Mouse (Mus musculus) liver, adult (tissue): Measurements from ENCODE around the gene Gpnmb.

ENCODE experiments used
- GATA4 ChIP-seq: IDR thresholded peaks from 2 replicates; pipeline ENCODE4 v1.6.1; 2014; ENCODE audit warnings: mild to moderate bottlenecking, low read length; ENCODE audit not compliant: insufficient replicate concordance

The Gpnmb gene

DNA sequence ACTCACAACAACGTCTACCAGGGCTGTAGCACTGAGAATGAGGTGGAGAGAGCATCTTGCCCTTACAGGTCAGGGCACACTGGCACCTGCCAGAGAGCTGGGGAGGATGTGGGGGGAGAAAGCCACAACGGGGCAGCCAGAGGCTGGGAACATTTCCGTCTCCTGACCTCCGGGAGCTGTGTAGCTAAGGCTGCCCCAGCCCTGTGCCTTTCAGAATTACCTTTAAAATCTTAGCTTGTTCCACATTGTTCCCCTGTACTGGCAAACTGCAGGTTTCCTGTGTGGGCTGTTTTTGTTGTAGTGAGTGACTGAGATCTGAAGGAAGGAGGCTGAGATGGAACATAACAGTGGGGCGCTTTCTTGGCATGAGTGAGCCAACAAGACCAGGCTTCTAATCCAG, 15.8 kb downstream of the Gpnmb start:
- TF ChIP-seq GATA4 = no peak

DNA sequence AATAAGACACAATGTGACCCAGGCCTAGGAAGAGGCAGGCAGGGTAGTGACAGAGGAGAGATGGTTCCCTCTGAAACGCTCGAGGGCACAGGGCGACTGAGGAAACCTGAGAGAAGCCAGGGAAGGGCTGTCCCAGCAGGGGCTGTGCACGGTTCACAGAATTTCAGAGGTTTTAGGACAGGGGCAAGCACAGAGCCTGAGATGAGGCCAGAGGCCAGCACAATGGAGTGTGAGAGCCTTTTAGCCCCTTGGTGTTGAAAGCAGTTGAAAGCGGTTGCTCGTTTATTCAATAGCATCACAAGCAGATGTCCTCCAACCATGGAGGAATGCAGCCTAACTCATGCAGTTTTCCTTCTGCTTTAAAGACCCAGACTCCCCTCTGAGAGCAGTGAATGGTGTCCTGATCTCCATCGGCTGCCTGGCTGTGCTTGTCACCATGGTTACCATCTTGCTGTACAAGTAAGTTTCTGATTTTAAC, 18.9 kb downstream of the Gpnmb start:
- TF ChIP-seq GATA4 = no peak

DNA sequence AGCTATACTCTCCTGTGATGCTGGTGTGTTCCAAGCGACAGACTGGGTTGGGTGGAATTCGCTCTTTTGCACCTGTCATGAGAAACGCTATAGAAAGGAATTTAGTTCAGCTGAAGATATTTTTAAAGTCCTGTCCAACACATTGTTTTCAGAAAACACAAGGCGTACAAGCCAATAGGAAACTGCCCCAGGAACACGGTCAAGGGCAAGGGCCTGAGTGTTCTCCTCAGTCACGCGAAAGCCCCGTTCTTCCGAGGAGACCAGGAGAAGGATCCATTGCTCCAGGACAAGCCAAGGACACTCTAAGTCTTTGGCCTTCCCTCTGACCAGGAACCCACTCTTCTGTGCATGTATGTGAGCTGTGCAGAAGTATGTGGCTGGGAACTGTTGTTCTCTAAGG, 19.7 kb downstream of the Gpnmb start:
- no peak for TF ChIP-seq GATA4

DNA sequence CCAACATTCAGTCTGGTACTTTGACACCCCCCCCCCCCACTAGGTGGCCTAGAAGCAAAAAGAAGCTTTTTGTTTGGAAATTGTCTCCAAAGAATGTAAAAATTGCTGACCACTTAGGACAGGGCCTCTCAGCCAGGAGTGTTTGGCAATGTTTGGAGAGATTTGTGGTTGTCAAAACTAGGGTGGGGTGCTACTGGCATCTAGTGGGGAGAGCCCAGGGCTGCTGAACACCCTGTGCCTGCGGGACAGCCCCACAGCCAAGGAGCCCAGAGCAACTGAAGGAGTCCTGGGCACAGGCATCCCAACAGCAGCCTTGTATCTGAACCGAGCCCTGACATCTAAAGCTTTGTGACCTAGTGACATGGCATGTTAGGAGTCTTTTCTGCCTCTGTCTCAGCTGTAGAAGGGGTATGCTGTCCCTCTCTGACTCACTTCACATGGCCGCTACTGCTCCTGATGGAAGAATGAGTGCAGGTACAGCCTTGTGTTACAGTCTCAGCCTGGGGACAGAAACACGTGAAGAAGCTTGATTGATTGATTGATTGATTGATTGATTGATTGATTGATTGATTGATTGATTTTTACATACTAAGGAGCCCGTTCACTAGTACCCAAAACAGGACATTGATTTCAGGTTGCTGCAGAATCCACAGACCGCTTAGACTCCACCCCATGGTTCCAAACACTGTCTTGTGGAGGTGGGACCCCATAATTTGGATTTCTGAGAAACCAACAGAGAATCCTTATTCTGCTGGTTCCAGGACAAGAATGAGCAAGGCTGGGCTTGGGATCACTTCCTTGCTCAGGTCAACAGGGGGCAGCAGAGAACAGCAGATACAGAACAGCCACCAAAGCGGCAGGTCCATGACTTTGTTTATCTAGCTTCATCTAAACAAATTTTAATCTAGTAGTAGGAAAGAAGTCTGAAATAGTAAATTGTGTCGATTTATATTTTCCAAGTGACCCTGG, 21.0 kb downstream of the Gpnmb start:
- no peak for TF ChIP-seq GATA4

DNA sequence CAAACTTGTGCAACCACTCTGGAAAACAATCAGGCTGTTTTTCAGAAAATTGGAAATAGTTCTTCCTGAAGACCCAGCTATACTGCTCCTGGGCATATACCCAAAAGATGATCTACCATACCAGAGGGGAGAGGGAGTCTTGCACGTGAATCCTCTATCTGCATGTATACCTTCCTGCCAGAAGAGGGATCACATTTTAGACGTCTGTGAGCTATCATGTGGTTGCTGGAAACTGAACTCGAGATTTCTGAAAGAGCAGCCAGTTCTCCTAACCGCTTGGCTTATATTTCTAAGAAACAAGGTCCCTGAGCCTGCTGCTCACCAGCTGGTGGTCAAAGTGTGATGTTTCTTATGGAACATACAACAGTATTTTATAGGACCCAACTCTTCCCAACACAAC, 32.0 kb downstream of the Gpnmb start:
- TF ChIP-seq GATA4 = no peak

DNA sequence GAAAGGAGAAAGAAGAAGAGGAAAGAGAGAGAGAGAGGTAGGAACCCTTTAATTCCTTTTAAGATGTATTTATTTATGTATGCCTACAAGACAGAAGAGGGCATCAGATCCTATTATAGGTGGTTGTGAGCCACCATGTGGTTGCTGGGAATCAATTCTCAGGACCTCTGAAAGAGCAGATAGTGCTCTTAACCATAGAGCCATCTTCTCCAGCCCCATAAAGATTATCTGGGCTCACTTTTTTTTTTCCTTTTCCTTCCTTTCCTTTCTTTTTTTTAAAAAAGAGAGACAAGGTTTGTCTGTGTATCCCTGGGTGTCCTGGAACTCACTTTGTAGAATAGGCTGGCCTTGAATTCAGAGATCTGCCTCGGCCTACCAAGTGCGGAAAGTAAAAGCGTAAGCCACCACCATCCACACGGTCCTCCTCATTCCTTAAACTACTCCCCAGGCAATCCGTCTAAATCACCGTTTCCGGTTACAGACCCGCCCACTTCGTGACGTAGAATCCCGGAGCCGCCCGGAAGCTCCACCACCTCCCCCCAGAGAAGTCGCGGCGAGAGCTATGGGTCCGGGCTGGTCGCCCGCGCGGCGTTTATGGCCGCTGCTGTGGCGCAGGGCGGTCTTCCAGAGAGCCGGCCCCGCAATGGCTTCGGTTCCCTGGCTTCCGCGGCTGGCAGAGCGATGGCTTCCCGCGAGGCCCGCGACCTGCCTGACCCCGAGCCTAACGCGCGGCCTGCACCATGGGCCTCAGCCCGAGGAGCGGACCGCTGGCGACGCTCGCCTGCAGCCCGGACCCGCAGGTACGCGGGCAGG, 37.2 kb downstream of the Gpnmb start, which contains the start of gene Malsu1:
Malsu1 (plus strand) TSS at position 492 of the 813 bp plus-strand sequence.
- TF ChIP-seq GATA4 = 0 out of 2 replicates have a peak, but pooled peaks have one; percentile 28

DNA sequence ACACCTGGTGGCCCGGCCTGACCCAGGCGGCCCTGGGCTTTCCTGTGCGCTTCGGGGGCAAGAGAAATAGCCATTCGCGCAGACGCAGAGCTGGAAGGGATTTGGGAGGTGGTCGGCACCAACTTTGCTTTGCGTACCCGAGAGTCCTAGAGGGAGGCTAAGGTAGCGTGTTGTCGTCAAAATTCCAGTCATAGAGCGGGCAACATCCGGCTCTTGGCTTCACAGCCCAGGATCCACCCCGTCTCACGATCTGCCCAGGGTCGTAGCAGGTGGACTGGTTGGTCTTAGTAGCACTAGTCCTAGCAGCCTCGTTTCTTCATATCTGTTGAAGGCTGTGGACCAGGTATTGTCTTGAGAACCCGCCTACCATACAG, 37.8 kb downstream of the Gpnmb start:
- no peak for TF ChIP-seq GATA4

DNA sequence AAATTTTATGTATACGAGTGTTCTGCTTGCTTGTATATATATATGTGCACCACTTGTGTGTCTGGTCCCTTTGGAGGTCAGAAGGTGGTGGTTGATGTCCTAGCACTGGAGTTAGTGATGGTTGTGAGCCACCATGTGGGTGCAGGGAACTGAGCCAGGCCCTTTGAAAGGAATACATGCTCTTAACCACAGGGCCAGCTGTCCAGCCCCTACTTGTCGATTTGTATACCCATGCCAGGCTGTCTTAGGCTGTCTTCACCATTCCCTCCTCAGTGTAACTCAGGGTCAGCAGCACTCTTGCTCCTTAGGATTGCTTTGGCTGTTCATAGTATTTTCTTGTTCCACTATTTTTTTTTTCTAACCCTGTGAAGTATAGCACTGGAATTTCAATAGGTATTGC, 41.5 kb downstream of the Gpnmb start:
- TF ChIP-seq GATA4 = no peak

DNA sequence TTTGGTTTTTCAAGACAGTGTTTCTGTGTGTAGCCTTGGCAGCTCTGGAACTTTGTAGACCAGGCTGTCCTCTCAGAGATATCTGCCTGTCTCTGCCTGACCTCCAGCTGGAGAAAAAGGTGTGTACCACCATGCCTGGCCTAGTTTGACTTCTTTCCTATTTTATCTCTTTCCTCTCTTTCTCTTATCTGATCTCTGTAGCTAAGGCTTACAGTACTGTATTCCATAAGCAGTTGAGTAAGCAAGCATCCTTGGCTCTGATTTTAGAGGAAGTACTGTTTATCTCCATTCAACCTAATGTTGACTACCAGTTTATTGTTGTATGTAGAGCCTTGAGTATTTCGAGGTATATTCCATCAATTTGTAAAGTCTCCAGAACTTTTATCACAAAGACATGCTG, 43.0 kb downstream of the Gpnmb start:
- no peak for TF ChIP-seq GATA4

DNA sequence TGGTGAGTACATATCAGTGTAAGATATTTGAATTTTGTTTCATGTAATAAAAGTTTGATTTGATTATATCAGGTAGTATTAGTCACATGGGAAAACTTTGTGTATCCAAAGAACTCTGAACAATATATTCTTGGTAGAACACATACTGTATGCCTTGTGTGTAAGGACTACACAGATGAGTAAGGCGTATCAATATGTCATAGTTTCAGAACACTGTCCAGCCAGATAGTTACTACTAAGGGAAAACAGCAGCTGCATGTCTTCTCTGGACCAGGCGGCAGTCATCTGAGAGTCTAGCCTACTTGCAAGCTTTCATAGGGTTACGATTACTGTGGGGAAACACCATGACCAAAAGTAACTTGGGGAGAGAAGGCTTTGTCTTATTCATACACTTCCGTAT, 46.7 kb downstream of the Gpnmb start:
- TF ChIP-seq GATA4 = no peak

DNA sequence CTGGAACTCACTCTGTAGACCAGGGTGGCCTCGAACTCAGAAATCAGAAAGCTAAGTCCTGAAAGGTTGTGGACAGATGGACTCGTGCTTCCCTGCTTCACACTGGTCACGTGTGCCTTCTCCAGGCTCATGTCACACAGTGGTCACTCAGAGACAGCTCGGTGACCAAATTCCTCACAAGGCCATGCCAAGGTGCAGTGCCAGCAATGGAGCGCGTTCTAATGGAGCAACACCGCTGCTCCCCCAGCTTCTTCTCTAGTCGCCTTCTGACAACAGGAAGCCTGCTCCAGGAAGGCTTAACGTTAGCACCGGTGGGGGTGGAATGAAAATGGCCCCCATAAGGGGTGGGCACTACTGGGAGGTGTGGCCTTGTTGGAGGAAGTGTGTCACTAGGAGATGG, 58.6 kb downstream of the Gpnmb start:
- no peak for TF ChIP-seq GATA4

DNA sequence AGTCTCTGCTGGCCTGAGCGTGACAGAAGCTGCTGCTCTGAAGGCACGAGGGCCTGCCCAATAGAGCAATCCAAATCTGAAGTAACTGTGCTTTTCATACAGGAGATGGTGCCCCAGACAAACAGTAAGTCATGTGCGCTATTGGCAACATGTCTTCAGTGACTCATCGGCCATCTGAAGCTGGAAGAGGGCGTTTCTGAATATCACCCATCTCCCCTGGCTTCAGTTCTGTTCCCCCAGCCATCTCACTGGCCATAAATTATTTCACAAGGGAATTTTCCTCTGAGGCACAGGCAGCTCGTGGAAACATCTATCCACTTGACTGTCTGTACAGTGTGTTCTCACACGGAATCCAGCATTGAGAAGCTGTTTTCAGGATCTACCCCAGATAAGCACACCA, 60.1 kb downstream of the Gpnmb start:
- TF ChIP-seq GATA4 = no peak

DNA sequence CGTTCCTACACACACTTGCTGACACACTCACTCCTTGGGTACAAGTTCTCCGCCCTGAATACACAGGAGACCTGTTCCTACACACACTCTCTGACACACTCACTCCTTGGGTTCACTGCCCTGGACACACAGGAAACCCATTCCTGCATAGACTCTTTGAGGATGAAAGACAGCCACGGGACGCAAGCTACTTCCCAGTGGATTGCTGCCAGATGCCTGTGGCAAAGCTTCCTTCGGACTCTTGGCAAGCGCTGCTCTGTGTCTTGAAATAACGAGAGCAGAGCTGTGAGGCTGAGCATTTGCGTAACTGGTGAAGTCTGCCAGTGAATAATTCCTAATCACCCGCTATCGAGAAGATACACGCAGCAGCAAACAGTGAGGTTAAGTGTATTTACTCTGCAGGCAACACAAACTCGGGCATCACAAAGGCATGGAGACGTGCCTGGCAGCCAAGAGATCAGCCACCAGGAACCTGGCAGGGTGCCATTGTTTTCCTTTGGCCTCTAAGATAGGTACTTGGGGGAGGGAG, 60.7 kb downstream of the Gpnmb start:
- TF ChIP-seq GATA4 = peak; percentile 67; the same call in 1 of the 2 replicates

DNA sequence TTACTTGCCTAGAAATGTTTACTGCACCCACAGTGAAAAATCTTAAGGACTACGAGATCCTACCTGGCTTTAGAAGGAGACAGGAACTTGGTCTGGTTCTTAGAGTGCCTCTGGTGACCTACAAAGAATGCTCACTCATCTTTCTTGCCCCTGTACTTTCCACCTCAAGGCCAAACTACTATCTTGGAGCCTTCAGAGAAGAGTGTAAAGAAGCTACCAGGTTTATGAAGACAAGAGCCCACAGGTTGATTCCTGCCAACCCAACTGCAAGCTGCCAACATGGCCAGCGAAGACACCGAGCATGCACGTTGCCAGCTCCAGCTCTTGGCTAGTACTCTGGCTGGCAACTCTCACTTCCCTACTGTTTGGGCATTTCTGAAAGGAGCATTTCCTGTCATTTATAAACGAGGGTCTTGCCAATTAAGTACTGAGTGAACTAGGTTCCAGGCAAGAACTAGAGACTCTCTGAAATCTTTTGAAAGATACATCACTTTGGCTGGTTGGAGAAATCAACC, 61.3 kb downstream of the Gpnmb start:
- TF ChIP-seq GATA4 = no peak

DNA sequence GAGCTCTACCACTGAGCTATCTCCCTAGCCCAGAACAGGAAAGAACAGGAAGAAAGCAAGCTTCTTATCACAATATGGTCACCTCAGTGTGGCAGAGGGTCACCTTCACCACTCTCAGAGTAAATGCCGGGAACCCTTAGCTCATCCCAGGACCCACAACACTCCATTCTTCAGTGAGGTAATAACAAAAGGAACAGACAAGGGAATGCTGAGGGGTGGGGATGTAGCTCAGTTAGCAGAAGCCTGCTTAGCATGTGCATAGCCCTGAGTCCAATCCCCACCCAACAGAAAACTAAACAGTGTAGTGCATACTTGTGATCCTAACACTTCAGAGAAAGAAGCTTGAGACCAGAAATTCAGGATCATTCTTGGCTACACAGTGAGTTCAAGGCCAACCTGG, 62.7 kb downstream of the Gpnmb start:
- no peak for TF ChIP-seq GATA4
